Mouse (Mus musculus) bone marrow, adult 2 months (tissue): ENCODE measurements at regions not wholly inside any gene's neighbourhood (a gene's known extent, or its start where the extent isn't known, plus 50 kb on each side); places are given as distances from the start of the nearest gene placed in this dataset.

Experiments used
- CTCF ChIP-seq: fragments of 200-500 bp; IDR thresholded peaks from 2 replicates; pipeline ENCODE4 v1.5.1; 2011; ENCODE audit warnings: low read length, control low read depth; ENCODE audit not compliant: control insufficient read depth, insufficient read depth
- POLR2A ChIP-seq: fragments of 200-500 bp; IDR thresholded peaks from 2 replicates; pipeline ENCODE4 v1.6.1; 2011; ENCODE audit warnings: low read depth, mild to moderate bottlenecking, control low read depth, low read length, borderline replicate concordance; ENCODE audit not compliant: control insufficient read depth

DNA sequence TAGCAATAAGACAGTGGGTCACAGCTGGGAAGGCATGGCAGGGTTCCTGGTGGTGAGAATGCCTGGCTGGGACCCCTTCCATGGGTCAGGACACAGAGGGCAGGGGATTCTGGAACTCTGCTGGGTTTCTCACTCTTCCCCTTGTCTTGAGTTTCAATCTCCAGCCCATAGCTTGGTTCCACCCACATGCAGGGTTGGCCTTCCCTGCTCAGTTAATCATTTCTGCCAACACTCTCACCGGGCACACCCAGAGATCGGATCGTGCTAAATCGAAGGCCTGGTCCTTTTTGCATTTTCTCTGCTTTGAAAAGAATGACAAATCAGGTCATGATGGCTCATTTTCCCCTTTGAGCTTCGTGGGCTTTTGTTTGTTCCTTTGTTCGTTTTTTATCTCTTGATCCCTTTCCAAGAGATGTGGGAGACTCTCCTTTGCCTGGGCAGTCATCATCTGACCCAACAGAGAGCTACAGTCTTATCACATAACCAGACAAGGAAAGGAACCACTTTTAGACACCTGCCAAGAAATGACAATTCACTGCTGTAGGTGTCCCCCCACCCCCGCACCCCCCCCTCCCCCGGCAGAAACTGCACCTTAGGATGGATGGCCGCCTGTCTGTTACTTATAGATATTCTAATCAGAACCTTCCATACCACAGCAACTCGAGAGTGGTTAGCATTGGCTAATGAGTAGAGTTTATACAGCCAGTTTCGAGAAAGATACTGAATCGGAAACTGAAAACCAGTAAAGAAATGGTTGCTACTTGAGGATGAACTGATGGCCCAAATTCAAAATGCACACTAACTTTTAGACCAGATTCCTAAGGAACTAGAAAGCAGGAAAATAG is 90.4 kb upstream of the Tspan5 start:
- no peak for TF ChIP-seq CTCF
- no peak for TF ChIP-seq POLR2A
